Mouse (Mus musculus): Measurements from ENCODE around the gene Nwd2.

Nwd2 gene

DNA sequence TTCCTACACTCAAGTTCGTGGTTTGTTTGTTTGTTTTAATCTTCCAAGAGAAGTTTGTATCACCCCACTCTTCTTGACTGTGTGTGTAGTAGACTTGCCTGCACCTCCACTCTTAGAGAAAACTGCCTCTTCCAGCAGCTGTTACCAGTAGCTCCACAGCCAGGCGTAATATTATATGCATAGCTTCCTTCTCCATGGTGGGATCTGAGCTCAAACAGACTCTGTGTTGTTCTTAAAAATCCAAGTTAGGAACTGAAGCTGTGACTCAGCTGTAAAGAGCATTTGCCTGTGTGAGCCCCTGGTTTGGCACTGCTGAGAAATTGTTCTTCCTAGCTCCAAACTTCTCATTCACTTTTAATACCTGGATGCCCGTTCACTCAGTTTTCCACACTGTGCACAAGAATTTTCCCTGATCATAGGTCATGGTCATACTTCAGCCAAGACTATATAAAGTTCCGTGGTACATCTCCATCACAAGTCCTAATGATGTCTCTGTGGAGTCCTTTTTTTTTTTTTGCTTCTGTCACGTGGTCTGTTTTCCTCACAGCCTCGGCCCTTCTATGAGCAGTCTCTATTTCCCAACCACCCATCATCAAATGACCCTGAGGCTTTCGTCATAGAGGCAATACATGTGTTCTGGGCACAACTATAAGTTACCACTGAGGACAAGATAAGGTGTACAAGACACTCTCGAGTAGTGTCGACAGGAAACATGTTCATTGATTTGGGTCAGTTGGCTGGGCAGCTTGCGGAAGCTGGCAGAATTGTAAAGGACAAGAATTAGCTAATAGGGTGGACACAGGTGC is 179.7 kb downstream of the Nwd2 start:
- DNase-seq (ENCODE audit: low spot score in 2 of 2) = no peak

DNA sequence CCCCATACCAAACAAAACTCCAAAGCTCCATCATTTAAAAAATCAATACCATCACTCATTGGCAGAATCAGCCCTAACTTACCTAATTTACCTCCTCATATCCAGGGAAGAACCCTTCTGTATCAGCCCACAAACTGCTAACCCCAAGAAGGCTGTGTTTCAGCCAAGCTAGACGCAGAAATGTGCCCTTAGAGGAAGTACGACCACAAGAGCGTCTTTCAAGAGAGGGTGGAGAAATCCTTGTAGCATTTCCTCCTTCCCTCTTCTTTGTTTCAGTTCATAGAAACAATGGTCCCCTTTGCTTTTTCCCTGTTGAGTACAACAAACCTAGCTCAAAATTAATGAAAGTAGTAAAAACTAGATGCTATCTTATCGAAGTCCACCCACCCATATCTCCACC is 182.2 kb downstream of the Nwd2 start:
- no peak for DNase-seq (ENCODE audit: low spot score in 2 of 2)

DNA sequence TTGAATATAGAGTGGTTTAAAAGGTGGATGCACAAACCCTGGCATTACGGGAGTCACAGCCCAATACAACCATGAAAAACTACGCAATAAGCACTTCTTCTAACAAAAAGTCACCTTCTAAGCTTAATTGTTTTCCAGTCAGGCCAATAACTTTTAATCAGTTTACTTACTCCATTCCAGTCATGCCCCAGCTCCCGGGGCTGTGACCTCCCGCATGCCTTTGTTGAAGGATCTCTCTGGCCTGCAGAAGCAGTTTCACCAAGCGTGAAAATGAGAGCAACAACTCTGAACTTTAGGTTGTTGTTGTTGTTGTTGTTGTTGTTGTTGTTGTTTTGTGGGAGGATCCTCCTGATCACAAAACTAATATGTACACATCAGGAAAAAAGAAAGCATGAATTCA is 185.1 kb downstream of the Nwd2 start:
- DNase-seq (ENCODE audit: low spot score in 2 of 2) = no peak

DNA sequence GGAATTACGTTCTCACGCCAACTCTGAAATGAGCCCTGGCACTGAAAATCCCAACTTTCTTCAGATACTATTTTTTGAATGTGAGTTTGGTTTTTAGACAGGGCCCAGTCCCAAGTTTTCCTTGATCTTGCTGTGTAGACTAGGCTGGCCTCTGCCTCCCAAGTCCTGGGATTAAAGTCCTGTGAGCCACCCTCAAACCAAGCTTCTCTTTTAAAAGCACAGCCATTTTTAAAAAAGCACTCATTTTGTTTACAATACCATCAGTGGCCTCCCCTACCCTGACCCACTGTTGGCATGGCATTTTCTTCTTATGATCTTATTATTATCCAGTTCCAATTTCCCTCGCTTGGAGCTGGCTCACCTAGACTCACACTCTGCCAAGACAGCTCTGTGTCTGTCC is 185.5 kb downstream of the Nwd2 start:
- no peak for DNase-seq (ENCODE audit: low spot score in 2 of 2)

DNA sequence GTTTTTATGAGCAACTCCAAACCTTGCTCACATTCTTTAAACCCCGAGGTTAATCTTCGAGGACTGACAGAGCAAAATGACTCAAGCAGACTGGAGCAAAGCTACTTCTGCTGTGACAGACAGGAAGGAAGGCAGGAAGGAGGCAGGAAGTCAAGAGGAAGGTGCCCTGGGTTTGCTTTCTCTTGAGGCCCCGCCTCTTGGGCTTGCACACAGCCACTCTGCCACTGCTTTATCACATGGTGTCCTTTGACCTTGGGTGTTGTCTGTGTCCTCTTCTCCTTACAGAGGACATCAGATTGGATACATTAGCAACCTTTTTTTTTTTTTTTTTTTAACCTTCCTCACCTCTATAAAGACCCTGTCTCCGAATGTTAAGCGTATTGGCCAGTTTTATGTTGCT is 188.2 kb downstream of the Nwd2 start:
- no peak for DNase-seq (ENCODE audit: low spot score in 2 of 2)

DNA sequence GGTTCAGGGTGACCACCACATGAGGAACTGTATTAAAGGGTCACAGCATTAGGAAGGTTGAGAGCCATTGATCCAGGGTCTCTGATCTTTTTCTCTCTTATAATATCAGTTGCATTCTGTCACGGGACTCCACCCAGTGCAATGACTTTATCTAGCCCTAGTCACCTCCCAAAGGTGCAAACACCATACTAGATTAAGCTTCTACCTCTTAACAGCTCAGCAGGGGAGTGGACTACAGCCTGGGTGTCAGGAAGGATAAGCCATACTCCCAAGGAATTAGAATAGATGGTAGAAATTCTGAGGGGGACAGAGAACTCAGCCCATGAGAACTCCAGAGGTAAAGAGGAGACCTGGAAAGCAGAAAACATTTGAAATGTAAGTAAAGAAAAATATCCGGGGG is 188.9 kb downstream of the Nwd2 start:
- no peak for DNase-seq (ENCODE audit: low spot score in 2 of 2)

DNA sequence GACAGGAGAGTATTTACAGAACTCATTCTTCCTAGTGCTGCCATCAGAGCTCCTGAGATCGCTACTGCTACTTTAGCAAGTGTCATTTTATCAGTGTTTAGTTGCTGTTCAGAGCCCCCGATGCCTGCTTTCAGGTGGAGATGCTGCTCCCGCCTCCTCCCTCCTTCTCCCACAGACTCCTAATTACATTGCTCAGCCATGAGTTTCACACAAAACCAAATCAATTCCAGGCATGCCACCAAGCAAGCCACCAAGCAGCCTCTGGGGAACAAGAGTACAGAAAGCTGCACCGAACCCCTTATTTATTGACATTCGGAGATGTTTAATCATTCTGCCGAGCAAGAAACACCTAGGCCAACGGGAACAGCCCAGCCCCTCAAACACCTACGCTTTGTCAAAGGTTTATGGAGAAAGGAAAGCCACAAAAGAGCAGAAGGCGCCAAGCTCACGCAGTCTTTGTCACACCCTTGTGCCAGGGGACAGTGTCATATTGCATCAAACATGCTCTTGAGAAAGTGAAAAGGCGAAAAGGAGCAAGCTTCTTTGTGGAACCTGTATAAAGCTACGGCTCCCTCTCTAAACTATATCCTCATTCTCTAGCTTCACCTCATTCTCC is 191.0 kb downstream of the Nwd2 start:
- no peak for DNase-seq (ENCODE audit: low spot score in 2 of 2)

DNA sequence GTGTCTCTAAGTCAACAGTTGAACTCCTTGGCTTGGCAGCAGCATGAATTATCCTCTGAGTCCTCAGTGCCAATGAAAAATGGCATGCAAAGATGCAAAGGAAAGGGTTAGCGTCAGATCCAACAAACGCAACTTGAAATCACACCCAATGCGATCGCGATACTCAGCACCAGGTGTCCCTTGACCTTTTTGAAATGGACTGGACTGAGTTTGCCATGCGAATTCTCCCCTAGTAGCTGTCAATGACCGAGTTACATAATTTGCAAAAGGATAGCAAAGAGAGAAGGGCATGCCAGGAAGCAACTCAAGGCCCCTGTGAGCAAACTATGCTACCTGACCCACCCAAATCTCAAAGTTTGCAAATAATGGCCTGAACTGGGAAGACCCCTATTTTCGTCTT is 198.2 kb downstream of the Nwd2 start:
- DNase-seq (ENCODE audit: low spot score in 2 of 2) = no peak

DNA sequence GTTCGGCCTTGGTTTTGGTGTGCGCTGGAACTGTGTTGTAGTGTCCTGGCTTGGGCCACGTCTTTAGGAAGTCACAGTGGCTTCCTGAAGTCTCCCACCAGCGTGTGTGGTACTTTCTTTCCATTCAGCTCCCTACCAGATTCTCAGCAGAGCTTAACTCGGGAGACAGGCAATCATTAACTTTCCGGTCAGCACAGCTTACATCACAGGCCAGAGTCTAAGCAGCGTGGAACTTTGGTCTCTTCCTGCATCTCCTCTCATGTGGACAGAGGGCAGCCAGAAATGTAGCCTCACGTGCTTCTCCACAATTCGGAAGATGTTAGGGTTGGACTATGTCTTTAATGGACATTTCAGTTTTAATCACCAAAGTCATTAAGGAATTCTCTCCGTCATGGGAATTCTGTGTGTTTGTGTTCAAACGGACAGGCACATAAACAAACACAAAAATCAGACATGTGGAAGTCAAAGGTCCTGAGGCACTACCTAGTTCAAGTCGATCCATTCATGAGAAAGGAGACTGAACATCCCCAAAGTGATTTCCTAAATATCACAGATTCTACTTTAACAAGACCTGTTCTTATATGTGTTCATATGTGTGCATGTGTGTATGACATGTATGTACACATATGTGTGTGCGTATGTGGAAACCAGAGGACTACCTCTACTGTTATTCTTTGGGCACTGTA is 198.8 kb downstream of the Nwd2 start:
- DNase-seq (ENCODE audit: low spot score in 2 of 2) = no peak

DNA sequence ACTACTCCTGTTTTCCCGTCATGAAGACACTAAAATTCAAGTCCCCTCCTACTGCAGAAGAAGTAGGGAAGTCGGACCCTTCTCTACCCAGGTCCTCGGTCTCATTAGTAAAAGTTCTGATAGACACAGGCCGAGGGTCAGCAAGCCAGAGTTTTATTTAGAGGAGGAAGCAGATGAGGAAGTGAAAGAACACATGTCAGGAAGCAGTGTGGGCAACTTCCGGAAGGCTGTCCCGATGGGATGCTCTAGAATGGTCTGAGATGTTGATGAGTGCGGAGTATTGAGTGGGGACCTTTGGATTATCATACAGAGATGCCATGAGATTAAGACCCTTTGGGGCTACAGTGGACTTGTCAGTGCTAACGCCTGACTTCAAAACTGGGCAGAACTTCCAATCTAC is 210.0 kb downstream of the Nwd2 start:
- DNase-seq (ENCODE audit: low spot score in 2 of 2) = no peak
